Mouse (Mus musculus) intestine, postnatal 0 days (tissue): ENCODE results near the gene Bmp2. TPM values are rescaled to one million over a fixed set of nuclear protein-coding genes. Genes with fewer than 3 reads are reported as not detected.

Experiments
- ATAC-seq: fragments of 200-750 bp; cut with Nextera tagmentation; 2 replicates; pipeline ENCODE4 v1.8.0; 2017; ENCODE audit warnings: mild to moderate bottlenecking, moderate TSS enrichment, moderate library complexity
- H3K27ac ChIP-seq: fragments of 300-500 bp; sonication (generic); 2 replicates; pipeline ENCODE4 v1.5.1; 2014; ENCODE audit warnings: mild to moderate bottlenecking, low read depth, low read length, moderate library complexity
- H3K27me3 ChIP-seq: fragments of 300-500 bp; sonication (generic); replicated peaks from 2 replicates; pipeline ENCODE4 v1.6.1; 2014; ENCODE audit warnings: low read length, mixed read lengths; ENCODE audit not compliant: control insufficient read depth, insufficient read depth
- H3K36me3 ChIP-seq: fragments of 300-500 bp; sonication (generic); 2 replicates; pipeline ENCODE4 v1.6.1; 2014; ENCODE audit warnings: mild to moderate bottlenecking, moderate library complexity; ENCODE audit not compliant: control insufficient read depth, insufficient read depth
- H3K4me1 ChIP-seq: fragments of 300-500 bp; sonication (generic); replicated peaks from 2 replicates; pipeline ENCODE4 v1.6.1; 2014; ENCODE audit warnings: antibody characterized with exemption, low read length, mixed read lengths; ENCODE audit not compliant: control insufficient read depth, insufficient read depth
- H3K4me2 ChIP-seq: fragments of 300-500 bp; sonication (generic); replicated peaks from 2 replicates; pipeline ENCODE4 v1.6.1; 2014; ENCODE audit warnings: low read depth, mild to moderate bottlenecking, moderate library complexity
- H3K4me3 ChIP-seq: fragments of 300-500 bp; sonication (generic); 2 replicates; pipeline ENCODE4 v1.5.1; 2014; ENCODE audit warnings: low read depth, low read length
- H3K9ac ChIP-seq: fragments of 300-500 bp; sonication (generic); 2 replicates; pipeline ENCODE4 v1.6.1; 2014; ENCODE audit warnings: mild to moderate bottlenecking, low read depth, low read length
- H3K9me3 ChIP-seq: fragments of 300-500 bp; sonication (generic); 2 replicates; pipeline ENCODE4 v1.6.1; 2016; ENCODE audit warnings: mixed run types; ENCODE audit not compliant: control insufficient read depth
- CTCF ChIP-seq: sonication (generic); IDR thresholded peaks from 2 replicates; pipeline ENCODE4 v1.5.1; 2016; ENCODE audit warnings: low read depth, mild to moderate bottlenecking, control low read depth, antibody characterized with exemption, moderate library complexity
- WGBS: fragments of 180-500 bp; shearing (Covaris S2); extraction: QIAGEN DNeasy Blood & Tissue Kit; methylation state at CpG from one replicate; pipeline ENCODE4 v1.1.7; 2014; 5-methylcytosine and 5-hydroxymethylcytosine counted together
- polyA plus RNA-seq: library from polyadenylated mRNA; unstranded; fragments of >200 nt; fragmentation: Nextera tagmentation; extraction: Ambion mirVana; gene quantifications from 2 replicates; pipeline ENCODE4 v1.2.1, GENCODE M21; 2015

The Bmp2 gene
- polyA plus RNA-seq, 1 experiment from 2014 or later, result 11.6 TPM

DNA sequence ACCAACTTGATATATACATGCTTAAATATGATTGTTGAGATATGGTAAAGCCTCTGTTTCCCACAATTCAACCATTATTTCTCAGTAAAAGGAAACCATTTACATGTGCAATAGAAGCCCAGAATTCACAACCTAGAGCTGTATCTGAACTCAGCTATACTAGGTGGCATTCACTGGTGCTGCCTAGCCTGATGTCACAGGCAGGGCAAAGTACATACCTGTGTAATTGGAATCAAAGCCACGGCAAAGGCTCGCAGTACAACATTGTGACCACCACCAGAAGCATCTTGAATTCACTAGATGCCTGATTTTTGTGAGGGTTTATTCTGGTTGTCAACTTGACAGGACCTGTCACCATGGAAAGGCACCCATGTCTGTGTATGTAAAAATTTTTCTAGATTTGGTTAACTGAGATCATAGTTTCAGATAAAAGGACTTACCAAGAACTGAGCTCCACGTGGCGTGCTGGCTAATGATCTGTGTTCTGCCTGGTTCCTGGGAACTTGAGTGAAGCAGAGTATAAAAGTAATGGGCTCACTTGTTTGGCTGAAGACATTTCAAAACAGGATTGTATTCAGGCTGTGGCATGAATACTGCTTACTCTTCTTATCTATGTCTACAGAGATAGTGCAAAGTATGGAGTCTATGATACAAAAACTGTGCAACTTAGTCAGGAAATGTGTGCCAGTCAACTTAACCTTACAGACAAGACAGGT is 35.5 kb upstream of the Bmp2 start:
- 59% methylated on average over 4 of the region's 4 CpGs for WGBS
- peak overlapping the region; percentile 57 for H3K27ac ChIP-seq
- peak; percentile 80 for ATAC-seq

GRCm38 (mm10) chr2:133517867-133518266 is 34.1 kb upstream of the Bmp2 start:
- no peaks in the 10 kb centered on the region for H3K9me3 ChIP-seq
- 34% methylated on average over 2 of the region's 2 CpGs for WGBS
- H3K4me1 ChIP-seq, result no peaks in the 10 kb centered on the region
- H3K4me2 ChIP-seq, result 0 out of 2 replicates have a peak overlapping the region, but pooled peaks have one; percentile 3
- H3K9ac ChIP-seq, result no peak overlapping the region
- peak; percentile 78 for ATAC-seq
- no peaks in the 10 kb centered on the region for H3K36me3 ChIP-seq
- no peak overlapping the region for H3K4me3 ChIP-seq
- no peak overlapping the region for H3K27ac ChIP-seq
- no peaks in the 10 kb centered on the region for H3K27me3 ChIP-seq
- no peak for TF ChIP-seq CTCF

More for the DNA sequence above, 35.5 kb upstream of the Bmp2 start:
- no peak overlapping the region for H3K4me2 ChIP-seq
- no peaks in the 10 kb centered on the region for H3K4me1 ChIP-seq
- no peak for TF ChIP-seq CTCF
- H3K9ac ChIP-seq, result no peak overlapping the region
- H3K4me3 ChIP-seq, result no peak overlapping the region
- H3K27me3 ChIP-seq, result no peaks in the 10 kb centered on the region
- H3K36me3 ChIP-seq, result no peaks in the 10 kb centered on the region
- no peaks in the 10 kb centered on the region for H3K9me3 ChIP-seq

- Histone ChIP-seq H3K4me1 (no peaks in the 10 kb centered on the region), H3K9me3 (no peaks in the 10 kb centered on the region), H3K4me2 (no peak overlapping the region), H3K4me3 (no peak overlapping the region), H3K27me3 (no peaks in the 10 kb centered on the region), H3K27ac (no peak overlapping the region), H3K9ac (no peak overlapping the region), H3K36me3 (no peaks in the 10 kb centered on the region)
- WGBS, result 67% methylated on average over 5 of the region's 5 CpGs
- ATAC-seq, result no peak
- no peak for TF ChIP-seq CTCF
These were observed 30.8 kb upstream of the Bmp2 start for GRCm38 (mm10) chr2:133521193-133521592.

DNA sequence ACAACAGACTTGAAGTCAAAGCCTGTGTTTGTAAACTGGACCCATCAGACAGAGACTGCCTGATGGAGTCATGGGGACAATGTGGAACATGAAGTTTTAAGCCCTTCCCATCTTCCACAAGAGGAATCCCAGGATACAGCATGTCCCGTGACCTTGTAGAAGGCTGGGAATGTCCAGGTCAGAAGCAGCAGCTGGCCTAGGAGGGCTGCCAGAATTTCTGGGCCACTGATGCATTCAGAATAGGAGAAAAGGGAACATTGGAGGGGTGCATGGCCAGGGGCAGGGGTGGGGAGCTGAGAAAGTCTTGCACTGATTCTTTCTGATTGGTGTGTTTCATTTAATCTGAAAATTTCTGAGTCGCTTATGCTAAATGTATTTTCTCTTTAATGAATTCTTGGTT is 29.8 kb upstream of the Bmp2 start:
- H3K4me3 ChIP-seq, result no peak overlapping the region
- TF ChIP-seq CTCF, result no peak
- H3K36me3 ChIP-seq, result no peaks in the 10 kb centered on the region
- H3K27ac ChIP-seq, result no peak overlapping the region
- no peak for ATAC-seq
- no peaks in the 10 kb centered on the region for H3K9me3 ChIP-seq
- WGBS, result 84% methylated on average over 2 of the region's 2 CpGs
- no peaks in the 10 kb centered on the region for H3K27me3 ChIP-seq
- H3K4me1 ChIP-seq, result no peaks in the 10 kb centered on the region
- no peak overlapping the region for H3K9ac ChIP-seq
- no peak overlapping the region for H3K4me2 ChIP-seq

DNA sequence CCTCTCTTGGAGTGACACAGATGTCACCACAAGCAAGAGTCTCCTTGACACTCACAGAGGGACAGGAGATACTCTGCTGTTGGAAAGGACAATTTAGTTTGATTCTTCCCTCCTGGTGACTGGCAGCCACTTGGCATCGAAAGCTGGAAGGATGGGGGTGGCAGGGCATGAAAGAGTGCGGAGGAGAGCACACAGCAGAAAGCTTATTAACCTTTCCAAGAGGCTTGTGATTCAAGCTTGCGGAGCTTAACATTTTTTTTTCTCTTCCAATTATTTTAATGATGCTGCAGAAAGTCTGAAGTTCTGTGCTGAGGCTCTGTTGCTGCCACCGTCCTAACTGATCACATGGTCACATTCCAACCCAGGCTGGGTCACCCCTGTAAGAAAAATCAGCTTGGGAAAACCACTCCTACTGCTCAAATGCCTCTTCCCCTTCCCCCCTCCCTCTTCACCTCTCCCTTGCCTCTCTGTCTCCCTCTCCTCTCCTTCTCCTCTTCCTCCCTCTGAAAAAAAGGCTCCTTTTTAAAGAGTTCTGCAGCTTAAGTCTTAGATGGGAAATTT is 26.3 kb upstream of the Bmp2 start:
- Histone ChIP-seq H3K27me3 (no peaks in the 10 kb centered on the region), H3K9ac (no peak overlapping the region), H3K4me1 (no peaks in the 10 kb centered on the region), H3K9me3 (no peaks in the 10 kb centered on the region), H3K36me3 (no peaks in the 10 kb centered on the region), H3K27ac (no peak overlapping the region), H3K4me2 (no peak overlapping the region), H3K4me3 (no peak overlapping the region)
- WGBS, result 64% methylated on average over 4 of the region's 4 CpGs
- TF ChIP-seq CTCF, result no peak
- ATAC-seq, result no peak

DNA sequence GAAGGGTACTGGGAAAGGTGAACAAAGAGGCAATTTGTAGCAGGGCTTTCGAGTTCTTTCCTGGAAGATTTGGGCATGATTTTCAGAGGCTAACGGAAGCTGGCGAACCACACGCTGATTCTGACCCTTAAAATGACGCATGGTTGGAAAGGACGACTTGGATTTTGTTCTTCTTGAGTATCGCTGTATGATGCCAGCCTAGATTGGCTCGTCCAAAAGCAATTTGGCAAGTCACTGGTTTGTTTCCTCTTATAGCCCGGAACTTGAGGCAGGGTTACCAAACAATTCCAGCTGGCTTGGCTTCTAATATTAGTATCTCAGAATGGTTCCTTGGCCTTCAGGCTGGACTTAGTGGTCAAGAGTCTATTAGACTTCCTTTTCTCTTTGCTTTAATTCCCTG is 22.6 kb upstream of the Bmp2 start:
- H3K4me2 ChIP-seq, result no peak overlapping the region
- no peaks in the 10 kb centered on the region for H3K36me3 ChIP-seq
- no peak for TF ChIP-seq CTCF
- no peak overlapping the region for H3K9ac ChIP-seq
- WGBS, result 95% methylated on average over 9 of the region's 9 CpGs
- H3K9me3 ChIP-seq, result no peaks in the 10 kb centered on the region
- no peak overlapping the region for H3K4me3 ChIP-seq
- no peaks in the 10 kb centered on the region for H3K27me3 ChIP-seq
- ATAC-seq, result no peak
- no peak overlapping the region for H3K27ac ChIP-seq
- H3K4me1 ChIP-seq, result no peaks in the 10 kb centered on the region
